Mouse (Mus musculus) kidney, embryonic 15.5 days (tissue): ENCODE measurements at regions not wholly inside any gene's neighbourhood (a gene's known extent, or its start where the extent isn't known, plus 50 kb on each side); places are given as distances from the start of the nearest gene placed in this dataset.
A peak's percentile ranks its signal among the peaks of the same experiment; 100 is the strongest.
"Not testable (repeated sequence)": the region's sequence is repeated elsewhere in the genome, so short reads cannot be mapped to it uniquely, and the experiment has no call there.

Experiments used
- ATAC-seq: fragments of 200-750 bp; cut with Nextera tagmentation; replicated peaks from 2 replicates; pipeline ENCODE4 v1.8.0; 2017; ENCODE audit warnings: moderate TSS enrichment; ENCODE audit not compliant: low FRiP score
- H3K27ac ChIP-seq: fragments of 300-500 bp; sonication (generic); 2 replicates; pipeline ENCODE4 v1.5.1; 2015; ENCODE audit warnings: mild to moderate bottlenecking, inconsistent platforms
- H3K27me3 ChIP-seq: fragments of 300-500 bp; sonication (generic); 2 replicates; pipeline ENCODE4 v1.6.1; 2015; ENCODE audit warnings: inconsistent platforms
- H3K36me3 ChIP-seq: fragments of 300-500 bp; sonication (generic); 2 replicates; pipeline ENCODE4 v1.6.1; 2015; ENCODE audit warnings: inconsistent platforms
- H3K4me1 ChIP-seq: fragments of 300-500 bp; sonication (generic); 2 replicates; pipeline ENCODE4 v1.6.1; 2015; ENCODE audit warnings: inconsistent platforms
- H3K4me2 ChIP-seq: fragments of 300-500 bp; sonication (generic); 2 replicates; pipeline ENCODE4 v1.6.1; 2015; ENCODE audit warnings: moderate library complexity, mild to moderate bottlenecking, inconsistent platforms
- H3K4me3 ChIP-seq: fragments of 300-500 bp; sonication (generic); replicated peaks from 2 replicates; pipeline ENCODE4 v1.5.1; 2015; ENCODE audit warnings: mild to moderate bottlenecking, inconsistent platforms
- H3K9ac ChIP-seq: fragments of 300-500 bp; sonication (generic); 2 replicates; pipeline ENCODE4 v1.6.1; 2015; ENCODE audit warnings: mild to moderate bottlenecking, inconsistent platforms
- H3K9me3 ChIP-seq: fragments of 300-500 bp; sonication (generic); replicated peaks from 2 replicates; pipeline ENCODE4 v1.6.1; 2016; ENCODE audit warnings: inconsistent platforms
- WGBS: fragments of 180-500 bp; shearing (Covaris S2); methylation state at CpG from one replicate; pipeline ENCODE4 v1.1.7; 2015; ENCODE audit warnings: mixed read lengths; 5-methylcytosine and 5-hydroxymethylcytosine counted together

DNA sequence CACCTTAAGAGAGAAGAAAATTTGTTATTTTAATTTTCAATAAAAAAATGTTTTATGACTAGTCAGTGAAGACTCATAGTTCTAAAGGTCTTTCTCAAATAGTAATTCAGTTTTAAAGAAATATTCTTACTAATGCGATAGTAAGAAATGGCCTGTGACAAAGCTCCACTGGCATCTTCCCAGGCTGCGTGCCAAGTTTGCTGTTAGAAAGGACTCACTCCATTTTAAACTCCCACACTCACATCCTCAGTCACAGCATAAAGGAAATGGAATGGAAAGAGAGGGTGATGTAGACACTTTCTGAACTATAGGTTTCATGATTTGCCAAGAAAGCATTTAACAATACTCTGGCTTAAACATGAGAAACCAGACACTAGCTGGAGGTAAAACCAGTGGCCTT lies 436.6 kb downstream of the Mei4 start:
- Histone ChIP-seq H3K4me2 (no peak overlapping the region), H3K36me3 (no peaks in the 10 kb centered on the region), H3K4me3 (no peak overlapping the region), H3K9ac (no peak overlapping the region), H3K9me3 (no peaks in the 10 kb centered on the region), H3K27me3 (no peaks in the 10 kb centered on the region), H3K4me1 (no peaks in the 10 kb centered on the region), H3K27ac (no peak overlapping the region)
- ATAC-seq, result no peak
- WGBS, result 81% methylated on average over 2 of the region's 2 CpGs

GRCm38 (mm10) chr9:82306285-82306684 lies 442.8 kb downstream of the Mei4 start:
- no peak for ATAC-seq
- H3K27ac ChIP-seq, result no peak overlapping the region
- no peak overlapping the region for H3K9ac ChIP-seq
- no peaks in the 10 kb centered on the region for H3K36me3 ChIP-seq
- H3K9me3 ChIP-seq, result no peaks in the 10 kb centered on the region
- no peak overlapping the region for H3K4me2 ChIP-seq
- WGBS, result 78% methylated on average over 2 of the region's 2 CpGs
- no peak overlapping the region for H3K4me3 ChIP-seq
- H3K4me1 ChIP-seq, result no peaks in the 10 kb centered on the region
- H3K27me3 ChIP-seq, result no peaks in the 10 kb centered on the region

DNA sequence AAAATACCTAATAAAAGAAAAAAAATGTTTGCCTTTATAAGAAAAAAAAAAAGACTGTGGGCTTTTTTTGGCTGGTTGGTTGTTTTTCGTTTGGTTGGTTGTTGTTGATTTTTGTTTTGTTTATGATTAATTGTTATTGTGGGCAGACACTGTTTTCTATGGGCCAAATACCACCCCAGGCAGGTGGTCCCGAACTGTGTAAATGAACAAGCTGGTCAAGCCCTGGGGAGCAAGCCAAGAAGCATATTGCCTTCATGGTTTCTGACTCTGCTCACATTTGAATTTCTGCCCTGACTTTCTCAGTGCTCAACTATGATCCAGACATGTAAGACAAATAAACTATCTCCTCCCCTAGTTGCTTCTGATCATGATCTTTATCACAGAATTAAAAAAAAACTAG lies 449.0 kb downstream of the Mei4 start:
- Histone ChIP-seq H3K4me1 (no peaks in the 10 kb centered on the region), H3K9me3 (no peaks in the 10 kb centered on the region), H3K27ac (no peak overlapping the region), H3K4me2 (no peak overlapping the region), H3K4me3 (no peak overlapping the region), H3K27me3 (no peaks in the 10 kb centered on the region), H3K36me3 (no peaks in the 10 kb centered on the region), H3K9ac (no peak overlapping the region)
- WGBS, result 83% methylated on average over 2 of the region's 2 CpGs
- no peak for ATAC-seq

GRCm38 (mm10) chr9:82340452-82340851 lies 477.0 kb downstream of the Mei4 start:
- H3K4me2 ChIP-seq, result no peak overlapping the region
- H3K9me3 ChIP-seq, result no peaks in the 10 kb centered on the region
- H3K27me3 ChIP-seq, result no peaks in the 10 kb centered on the region
- H3K27ac ChIP-seq, result no peak overlapping the region
- H3K36me3 ChIP-seq, result no peaks in the 10 kb centered on the region
- WGBS, result 71% methylated on average over 3 of the region's 3 CpGs
- ATAC-seq, result no peak
- H3K9ac ChIP-seq, result no peak overlapping the region
- no peaks in the 10 kb centered on the region for H3K4me1 ChIP-seq
- H3K4me3 ChIP-seq, result no peak overlapping the region

DNA sequence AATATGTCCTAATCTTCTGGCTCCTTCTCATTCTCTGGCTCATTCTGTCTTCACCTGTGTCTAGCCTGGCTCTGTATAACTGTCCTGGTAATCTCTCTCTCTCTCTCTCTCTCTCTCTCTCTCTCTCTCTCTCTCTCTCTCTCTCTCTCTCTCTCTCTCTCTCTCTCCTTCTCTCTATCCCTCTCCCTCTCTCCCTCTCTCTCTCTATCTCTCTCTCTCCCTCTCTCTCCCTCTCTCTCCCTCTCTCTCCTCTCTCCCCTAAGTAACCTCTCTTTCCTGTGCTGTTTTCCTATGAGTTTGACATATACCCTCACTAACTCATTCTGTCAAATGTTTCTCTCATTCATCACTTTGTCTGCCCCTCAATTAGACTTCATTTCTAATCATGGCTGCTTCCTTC lies 478.6 kb upstream of the Irak1bp1 start:
- not testable (repeated sequence) for H3K9me3 ChIP-seq, H3K4me2 ChIP-seq, H3K9ac ChIP-seq, ATAC-seq, H3K4me1 ChIP-seq, H3K4me3 ChIP-seq, H3K27me3 ChIP-seq, H3K27ac ChIP-seq, H3K36me3 ChIP-seq

GRCm38 (mm10) chr9:82359573-82359972 lies 469.8 kb upstream of the Irak1bp1 start:
- ATAC-seq, result no peak
- WGBS, result 77% methylated on average over 2 of the region's 2 CpGs
- H3K4me3 ChIP-seq, result no peak overlapping the region
- no peak overlapping the region for H3K4me2 ChIP-seq
- H3K9ac ChIP-seq, result no peak overlapping the region
- no peaks in the 10 kb centered on the region for H3K4me1 ChIP-seq
- no peak overlapping the region for H3K27ac ChIP-seq
- H3K27me3 ChIP-seq, result no peaks in the 10 kb centered on the region
- no peaks in the 10 kb centered on the region for H3K9me3 ChIP-seq
- no peaks in the 10 kb centered on the region for H3K36me3 ChIP-seq

DNA sequence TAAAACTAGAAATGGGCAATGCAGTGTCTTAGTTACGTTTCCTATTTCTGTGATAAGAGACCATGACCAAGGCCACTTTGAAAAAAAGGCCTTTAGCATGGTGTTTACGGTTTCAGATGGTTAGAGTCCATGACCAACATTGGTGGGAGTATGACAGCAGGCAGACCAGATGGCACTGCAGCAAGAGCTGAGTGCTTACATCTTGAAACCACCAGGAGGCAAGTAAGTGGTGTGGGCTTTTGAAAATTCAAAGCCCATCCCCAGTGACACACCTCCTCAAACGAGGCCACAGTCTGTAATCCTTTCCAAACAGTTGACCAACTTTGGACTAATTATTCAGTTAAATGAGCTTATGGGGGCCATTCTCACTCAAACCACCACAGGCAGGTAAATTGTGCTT lies 427.0 kb upstream of the Irak1bp1 start:
- Histone ChIP-seq H3K27ac (no peak overlapping the region), H3K4me2 (no peak overlapping the region)

GRCm38 (mm10) chr9:82404010-82404409 lies 425.3 kb upstream of the Irak1bp1 start:
- Histone ChIP-seq H3K4me2 (no peak overlapping the region), H3K9me3 (no peaks in the 10 kb centered on the region), H3K27me3 (no peaks in the 10 kb centered on the region), H3K4me1 (no peaks in the 10 kb centered on the region), H3K36me3 (no peaks in the 10 kb centered on the region), H3K9ac (no peak overlapping the region), H3K4me3 (no peak overlapping the region), H3K27ac (no peak overlapping the region)
- ATAC-seq, result 0 out of 2 replicates have a peak, but pooled peaks have one; percentile 58

More for the DNA sequence above, 427.0 kb upstream of the Irak1bp1 start:
- H3K4me1 ChIP-seq, result no peaks in the 10 kb centered on the region
- H3K27me3 ChIP-seq, result no peaks in the 10 kb centered on the region
- no peaks in the 10 kb centered on the region for H3K36me3 ChIP-seq
- no peaks in the 10 kb centered on the region for H3K9me3 ChIP-seq
- no peak for ATAC-seq
- no peak overlapping the region for H3K9ac ChIP-seq
- WGBS, result 41% methylated on average over 3 of the region's 3 CpGs
- no peak overlapping the region for H3K4me3 ChIP-seq

DNA sequence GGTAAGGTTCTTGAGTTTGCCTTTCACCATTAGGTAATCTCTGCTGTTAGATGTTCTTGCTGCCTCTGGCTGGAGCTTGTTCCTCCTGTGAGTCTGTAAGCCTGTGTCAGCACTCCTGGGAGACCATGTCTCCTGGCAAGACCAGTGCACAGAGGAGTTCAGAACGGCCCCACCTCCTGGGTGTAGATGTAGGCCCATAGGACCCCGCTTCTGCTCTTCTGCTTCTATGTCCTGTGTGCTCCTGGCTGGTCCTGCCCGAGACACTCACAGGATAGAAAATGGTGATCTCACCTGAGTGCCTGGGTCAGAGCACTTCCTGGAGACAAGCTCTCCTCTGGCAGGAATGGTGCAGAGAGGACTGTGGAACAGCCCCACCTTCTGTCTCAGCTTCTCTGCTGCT lies 422.2 kb upstream of the Irak1bp1 start:
- 92% methylated on average over 3 of the region's 3 CpGs for WGBS
- ATAC-seq, result no peak
- H3K27ac ChIP-seq, result no peak overlapping the region

DNA sequence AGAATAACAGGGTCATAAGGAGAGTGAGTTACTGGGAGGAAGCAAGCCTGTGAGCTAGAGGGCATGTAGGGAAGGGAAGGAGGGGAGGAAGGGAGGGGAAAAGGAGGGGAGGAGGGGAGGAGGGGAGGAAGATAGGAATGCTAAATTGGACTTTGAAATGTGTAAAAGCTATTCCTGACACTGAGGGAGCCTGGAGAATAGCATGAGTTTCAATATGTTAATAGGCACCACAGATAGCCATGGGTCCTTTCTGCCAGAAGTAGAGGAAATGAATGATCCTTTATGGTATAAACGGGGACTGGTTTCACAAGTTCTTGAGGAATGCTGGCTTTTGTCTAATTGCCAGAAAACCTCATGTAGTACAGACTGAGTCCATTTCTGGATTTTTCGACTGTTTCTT lies 420.4 kb upstream of the Irak1bp1 start:
- Histone ChIP-seq H3K9me3 (no peaks in the 10 kb centered on the region), H3K4me2 (no peak overlapping the region), H3K4me1 (no peaks in the 10 kb centered on the region), H3K4me3 (no peak overlapping the region), H3K9ac (no peak overlapping the region), H3K27ac (no peak overlapping the region), H3K27me3 (no peaks in the 10 kb centered on the region), H3K36me3 (no peaks in the 10 kb centered on the region)
- 51% methylated on average over 2 of the region's 2 CpGs for WGBS
- ATAC-seq, result no peak

More for the DNA sequence above, 422.2 kb upstream of the Irak1bp1 start:
- H3K4me2 ChIP-seq, result no peak overlapping the region
- no peaks in the 10 kb centered on the region for H3K4me1 ChIP-seq
- no peaks in the 10 kb centered on the region for H3K36me3 ChIP-seq
- no peaks in the 10 kb centered on the region for H3K9me3 ChIP-seq
- H3K27me3 ChIP-seq, result no peaks in the 10 kb centered on the region
- no peak overlapping the region for H3K4me3 ChIP-seq
- H3K9ac ChIP-seq, result no peak overlapping the region
